Mouse (Mus musculus) midbrain, embryonic 10.5 days (tissue): ENCODE measurements around the gene Myl3. TPM values are rescaled to one million over a fixed set of nuclear protein-coding genes. Genes with fewer than 3 reads are reported as not detected.

ENCODE experiments used
- DNase-seq: peaks from one replicate; pipeline ENCODE4 v3.0.0-alpha.2; 2017; ENCODE audit warnings: low spot score
- H3K27ac ChIP-seq: fragments of 300-500 bp; sonication (generic); replicated peaks from 2 replicates; pipeline ENCODE4 v1.5.1; 2016; ENCODE audit warnings: mild to moderate bottlenecking
- H3K27me3 ChIP-seq: fragments of 300-500 bp; sonication (generic); 2 replicates; pipeline ENCODE4 v1.6.1; 2016; ENCODE audit warnings: low read depth, mild to moderate bottlenecking; ENCODE audit not compliant: poor library complexity, severe bottlenecking
- H3K36me3 ChIP-seq: fragments of 300-500 bp; sonication (generic); 2 replicates; pipeline ENCODE4 v1.6.1; 2016; ENCODE audit warnings: mild to moderate bottlenecking, moderate library complexity
- H3K4me1 ChIP-seq: fragments of 300-500 bp; sonication (generic); 2 replicates; pipeline ENCODE4 v1.6.1; 2016
- H3K4me3 ChIP-seq: fragments of 300-500 bp; sonication (generic); 2 replicates; pipeline ENCODE4 v1.5.1; 2016; ENCODE audit warnings: mild to moderate bottlenecking, moderate library complexity
- H3K9me3 ChIP-seq: fragments of 300-500 bp; sonication (generic); replicated peaks from 2 replicates; pipeline ENCODE4 v1.6.1; 2016; ENCODE audit warnings: mild to moderate bottlenecking
- WGBS: fragments of 180-500 bp; shearing (Covaris S2); methylation state at CpG from one replicate; pipeline ENCODE4 v1.1.7; 2016; 5-methylcytosine and 5-hydroxymethylcytosine counted together
- polyA plus RNA-seq: library from polyadenylated mRNA; unstranded; fragments of >200 nt; fragmentation: Nextera tagmentation; extraction: Ambion mirVana; gene quantifications from 2 replicates; pipeline ENCODE4 v1.2.1, GENCODE M21; 2016

Myl3 gene
- polyA plus RNA-seq, 1 experiment from 2014 or later = 0.36 TPM

DNA sequence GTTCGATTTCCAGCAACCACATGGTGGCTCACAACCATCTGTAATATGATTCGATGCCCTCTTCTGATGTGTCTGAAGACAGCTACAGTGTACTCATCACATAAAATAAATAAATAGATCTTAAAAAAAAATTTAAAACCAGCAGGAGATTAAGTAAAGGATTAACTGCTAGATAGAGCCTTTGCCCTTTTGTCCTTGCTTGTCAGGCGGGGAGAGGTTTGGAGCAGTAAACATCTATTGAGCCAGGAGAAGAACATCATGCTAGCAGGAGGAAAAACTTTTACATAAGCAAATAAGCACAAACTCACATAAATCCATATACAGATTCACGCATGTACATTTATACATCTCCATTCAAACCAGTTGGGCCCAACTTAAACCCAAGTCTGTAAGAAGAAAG lies 29.1 kb upstream of the Myl3 start:
- no peak for DNase-seq
- peaks cover 65% of the 10 kb centered on the region for H3K36me3 ChIP-seq
- H3K4me3 ChIP-seq = no peak overlapping the region
- no peak overlapping the region for H3K27ac ChIP-seq
- WGBS = 86% methylated on average over 4 of the region's 4 CpGs
- H3K27me3 ChIP-seq = no peaks in the 10 kb centered on the region
- peaks cover 7% of the 10 kb centered on the region for H3K4me1 ChIP-seq
- no peaks in the 10 kb centered on the region for H3K9me3 ChIP-seq

DNA sequence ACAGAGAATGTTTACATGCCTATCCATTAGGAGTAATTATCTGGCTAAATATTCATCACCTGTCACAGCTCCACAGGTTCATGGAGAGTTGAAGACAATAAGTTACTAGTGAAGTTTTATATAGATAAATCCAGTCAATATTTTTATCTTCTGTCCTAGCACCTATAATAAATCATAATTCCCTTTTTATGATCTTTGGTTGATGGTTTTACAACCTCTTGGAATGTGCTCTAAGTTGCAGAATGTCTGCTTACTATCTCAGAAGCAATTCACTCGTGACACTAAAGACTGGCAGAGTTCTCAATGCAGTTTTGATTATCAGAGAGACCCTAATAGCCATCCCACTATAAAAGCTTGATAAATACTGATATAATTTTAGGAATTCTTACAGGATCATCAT lies 28.3 kb upstream of the Myl3 start:
- peaks cover 58% of the 10 kb centered on the region for H3K36me3 ChIP-seq
- no peaks in the 10 kb centered on the region for H3K9me3 ChIP-seq
- 96% methylated on average over 1 of the region's 1 CpGs for WGBS
- H3K27ac ChIP-seq = no peak overlapping the region
- H3K4me1 ChIP-seq = peaks cover 7% of the 10 kb centered on the region
- no peak for DNase-seq
- no peaks in the 10 kb centered on the region for H3K27me3 ChIP-seq
- no peak overlapping the region for H3K4me3 ChIP-seq

DNA sequence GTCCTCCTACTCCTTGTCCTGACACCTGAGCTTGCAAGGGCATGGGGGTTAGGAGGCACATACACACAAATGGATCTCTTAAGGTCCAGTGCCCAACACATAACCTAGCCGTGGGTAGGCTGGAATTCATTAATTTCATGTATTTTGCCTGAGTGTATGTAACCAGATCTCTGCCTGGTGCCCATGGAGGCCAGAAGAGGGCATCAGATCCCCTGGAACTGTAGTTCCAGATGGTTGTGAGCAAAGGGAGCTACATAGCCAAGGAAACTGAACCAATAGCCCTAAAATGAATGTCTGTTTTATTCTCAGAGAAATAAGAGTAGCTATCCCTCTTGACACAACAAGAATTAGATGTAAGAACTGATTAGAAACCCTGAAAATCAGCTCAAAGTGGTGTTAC lies 26.2 kb upstream of the Myl3 start:
- H3K27me3 ChIP-seq = no peaks in the 10 kb centered on the region
- WGBS = 71% methylated on average over 1 of the region's 1 CpGs
- H3K4me3 ChIP-seq = no peak overlapping the region
- peaks cover 48% of the 10 kb centered on the region for H3K36me3 ChIP-seq
- H3K27ac ChIP-seq = no peak overlapping the region
- peaks cover 8% of the 10 kb centered on the region for H3K4me1 ChIP-seq
- H3K9me3 ChIP-seq = no peaks in the 10 kb centered on the region
- DNase-seq = no peak

DNA sequence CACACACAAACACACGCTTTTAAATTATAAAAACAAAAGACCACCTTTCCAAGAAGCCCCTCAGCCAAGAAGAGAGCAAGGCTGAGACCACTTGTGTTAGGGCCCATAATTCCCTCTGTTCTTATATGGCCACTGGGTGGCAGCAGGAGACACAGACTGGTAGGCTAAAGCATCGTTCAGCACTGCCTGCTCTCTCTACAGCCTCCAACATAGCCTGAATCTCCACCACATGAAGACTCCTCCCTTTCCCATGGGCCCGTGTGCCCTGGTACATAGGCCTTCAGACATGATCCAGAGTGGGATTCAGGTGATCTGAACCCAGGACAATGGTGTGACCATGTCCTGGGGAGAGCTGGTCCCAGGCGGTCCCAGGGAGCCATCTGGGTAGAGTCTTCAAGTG lies 24.9 kb upstream of the Myl3 start:
- WGBS = 29% methylated on average over 4 of the region's 4 CpGs
- DNase-seq = peak; percentile 62
- no peak overlapping the region for H3K27ac ChIP-seq

DNA sequence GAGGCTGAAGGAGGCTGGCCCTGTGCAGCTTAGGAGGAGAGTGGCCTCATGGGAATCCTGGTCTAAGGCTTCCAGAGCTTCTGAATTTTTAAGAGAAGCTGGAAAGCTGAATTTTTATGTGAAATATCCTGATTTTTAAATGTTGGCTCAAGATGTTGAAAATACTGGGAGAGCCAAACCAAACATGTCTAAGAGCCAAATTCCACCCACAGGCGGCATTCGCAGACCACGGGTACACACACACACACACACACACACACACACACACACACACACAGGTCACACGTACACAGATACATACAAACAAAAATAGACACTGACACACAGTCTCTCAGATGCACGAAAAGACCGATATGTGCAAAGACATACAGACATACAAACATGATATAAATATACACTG lies 23.6 kb upstream of the Myl3 start:
- Histone ChIP-seq H3K27me3 (no peaks in the 10 kb centered on the region), H3K4me3 (no peak overlapping the region), H3K4me1 (peaks cover 11% of the 10 kb centered on the region), H3K36me3 (peaks cover 36% of the 10 kb centered on the region), H3K9me3 (no peaks in the 10 kb centered on the region), H3K27ac (no peak overlapping the region)
- DNase-seq = no peak
- 93% methylated on average over 6 of the region's 6 CpGs for WGBS

More for the DNA sequence above, 24.9 kb upstream of the Myl3 start:
- Histone ChIP-seq H3K4me3 (no peak overlapping the region), H3K4me1 (peaks cover 8% of the 10 kb centered on the region), H3K27me3 (no peaks in the 10 kb centered on the region), H3K9me3 (no peaks in the 10 kb centered on the region), H3K36me3 (peaks cover 41% of the 10 kb centered on the region)

DNA sequence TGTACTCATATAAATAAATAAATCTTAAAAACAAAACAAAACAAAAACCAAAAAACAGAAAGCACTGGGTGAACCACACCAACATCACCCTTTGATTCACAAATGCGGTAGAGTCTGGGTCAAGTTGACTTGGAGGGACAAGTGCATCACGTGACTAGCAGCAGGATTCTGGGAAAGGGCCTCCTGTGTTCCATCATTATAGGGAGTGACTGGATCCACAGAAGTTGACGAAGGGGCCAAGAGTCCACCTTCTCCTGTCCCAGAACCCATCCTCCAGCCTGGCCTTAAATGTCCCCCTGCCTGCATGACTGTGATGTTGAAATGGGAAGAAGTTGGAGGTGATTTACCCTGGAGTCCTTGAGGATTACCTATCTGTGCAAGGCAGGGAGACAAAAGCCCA lies 22.9 kb upstream of the Myl3 start:
- no peak for DNase-seq
- Histone ChIP-seq H3K9me3 (no peaks in the 10 kb centered on the region), H3K4me1 (peaks cover 11% of the 10 kb centered on the region), H3K27me3 (no peaks in the 10 kb centered on the region), H3K27ac (0 out of 2 replicates have a peak overlapping the region, but pooled peaks have one; percentile 43), H3K36me3 (peaks cover 36% of the 10 kb centered on the region), H3K4me3 (no peak overlapping the region)
- 90% methylated on average over 3 of the region's 3 CpGs for WGBS

DNA sequence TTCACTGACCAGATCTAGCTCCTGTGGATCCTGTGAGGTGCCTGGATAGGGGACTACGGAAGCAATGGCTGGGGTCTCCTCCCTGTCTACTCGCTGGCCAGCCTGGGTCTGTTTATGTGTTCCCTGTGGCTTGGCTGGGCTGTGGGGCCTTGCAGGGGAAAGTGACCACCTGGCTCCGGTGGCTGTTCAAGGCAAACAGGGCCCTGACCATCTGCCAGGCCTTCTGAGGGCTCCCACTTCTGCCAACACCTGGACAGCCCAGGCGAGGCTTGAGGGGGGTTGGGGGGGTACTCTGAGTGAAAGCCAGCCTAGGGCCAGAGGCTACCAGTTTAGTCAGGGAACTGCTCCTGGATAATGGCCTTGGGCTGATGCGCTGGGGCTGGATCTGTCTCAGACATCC lies 21.7 kb upstream of the Myl3 start:
- no peak overlapping the region for H3K4me3 ChIP-seq
- 85% methylated on average over 5 of the region's 5 CpGs for WGBS
- DNase-seq = no peak
- H3K36me3 ChIP-seq = peaks cover 37% of the 10 kb centered on the region
- peak overlapping the region; percentile 43; the same call in 1 of the 2 replicates for H3K27ac ChIP-seq
- H3K4me1 ChIP-seq = peaks cover 11% of the 10 kb centered on the region
- no peaks in the 10 kb centered on the region for H3K9me3 ChIP-seq
- peaks cover 6% of the 10 kb centered on the region for H3K27me3 ChIP-seq

DNA sequence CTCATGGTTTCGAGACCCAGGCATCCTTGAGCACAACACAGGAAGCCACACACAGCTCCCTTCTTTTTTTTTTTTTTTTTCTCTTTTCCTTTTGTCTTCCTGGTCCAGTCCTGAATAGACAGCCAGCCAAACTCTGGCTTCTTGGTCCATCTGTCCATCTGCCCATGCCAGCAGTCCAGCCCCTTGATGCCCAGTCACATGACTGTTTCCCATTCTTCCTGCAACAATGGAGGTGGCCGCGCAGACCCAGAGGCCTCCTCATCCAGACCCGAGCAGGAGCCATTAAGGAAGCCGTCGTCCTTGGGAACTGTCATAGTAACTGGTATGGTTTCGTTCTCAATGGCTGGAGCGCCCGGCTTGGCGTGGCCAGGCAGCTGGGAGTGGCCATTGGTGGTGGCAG lies 19.6 kb upstream of the Myl3 start:
- H3K4me1 ChIP-seq = peaks cover 26% of the 10 kb centered on the region
- WGBS = 93% methylated on average over 10 of the region's 10 CpGs
- no peak for DNase-seq
- no peak overlapping the region for H3K4me3 ChIP-seq
- H3K9me3 ChIP-seq = no peaks in the 10 kb centered on the region
- peaks cover 36% of the 10 kb centered on the region for H3K36me3 ChIP-seq
- peaks cover 27% of the 10 kb centered on the region for H3K27me3 ChIP-seq
- H3K27ac ChIP-seq = no peak overlapping the region

DNA sequence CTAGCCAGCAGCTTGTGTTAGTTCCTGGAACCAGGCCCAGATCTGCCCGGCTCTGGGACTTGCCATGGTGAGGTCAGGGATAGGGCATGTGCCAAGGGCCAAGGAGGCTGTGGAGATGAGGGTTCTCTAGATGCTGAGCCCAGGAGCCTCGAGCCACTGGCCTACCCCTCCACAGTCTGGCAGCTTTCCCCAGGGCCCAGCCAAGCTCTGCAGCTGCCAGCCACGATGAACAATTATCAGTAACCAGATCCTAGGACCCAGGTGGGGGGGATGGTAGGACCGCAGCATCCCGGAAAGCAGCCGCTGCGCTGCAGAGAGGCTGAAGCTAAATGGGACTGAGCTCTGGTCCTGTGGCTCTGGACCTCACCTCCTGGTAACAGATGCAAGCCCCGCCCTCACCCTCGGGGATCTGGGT lies 15.9 kb upstream of the Myl3 start:
- DNase-seq = no peak
- peaks cover 64% of the 10 kb centered on the region for H3K27me3 ChIP-seq

DNA sequence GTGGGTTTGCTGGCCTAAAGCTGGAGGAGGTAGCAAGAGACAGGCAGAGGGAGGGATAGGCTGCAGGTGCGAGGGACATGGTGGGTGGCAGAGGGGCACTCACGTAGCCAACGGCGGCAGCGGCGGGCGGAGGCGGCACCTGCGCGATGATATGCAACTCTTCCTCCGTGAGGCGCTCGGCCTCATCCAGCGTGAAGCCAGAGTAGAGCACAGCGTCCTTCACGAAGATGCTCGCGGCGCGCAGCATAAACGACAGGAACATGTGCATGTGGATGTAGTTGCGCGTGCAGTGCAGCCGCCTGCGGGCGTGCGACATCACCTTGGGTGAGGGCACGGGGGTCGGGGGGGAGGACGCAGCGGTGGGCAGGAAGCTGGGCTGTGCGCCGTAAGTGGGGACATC lies 14.8 kb upstream of the Myl3 start:
- peaks cover 45% of the 10 kb centered on the region for H3K36me3 ChIP-seq
- no peaks in the 10 kb centered on the region for H3K9me3 ChIP-seq
- DNase-seq = no peak
- H3K27ac ChIP-seq = no peak overlapping the region
- WGBS = 12% methylated on average over 33 of the region's 33 CpGs
- H3K27me3 ChIP-seq = peaks cover 75% of the 10 kb centered on the region
- peaks cover 41% of the 10 kb centered on the region for H3K4me1 ChIP-seq
- H3K4me3 ChIP-seq = peak overlapping the region; percentile 41

More for the DNA sequence above, 15.9 kb upstream of the Myl3 start:
- H3K36me3 ChIP-seq = peaks cover 50% of the 10 kb centered on the region
- H3K9me3 ChIP-seq = no peaks in the 10 kb centered on the region
- no peak overlapping the region for H3K4me3 ChIP-seq
- no peak overlapping the region for H3K27ac ChIP-seq
- WGBS = 24% methylated on average over 9 of the region's 9 CpGs
- peaks cover 32% of the 10 kb centered on the region for H3K4me1 ChIP-seq

DNA sequence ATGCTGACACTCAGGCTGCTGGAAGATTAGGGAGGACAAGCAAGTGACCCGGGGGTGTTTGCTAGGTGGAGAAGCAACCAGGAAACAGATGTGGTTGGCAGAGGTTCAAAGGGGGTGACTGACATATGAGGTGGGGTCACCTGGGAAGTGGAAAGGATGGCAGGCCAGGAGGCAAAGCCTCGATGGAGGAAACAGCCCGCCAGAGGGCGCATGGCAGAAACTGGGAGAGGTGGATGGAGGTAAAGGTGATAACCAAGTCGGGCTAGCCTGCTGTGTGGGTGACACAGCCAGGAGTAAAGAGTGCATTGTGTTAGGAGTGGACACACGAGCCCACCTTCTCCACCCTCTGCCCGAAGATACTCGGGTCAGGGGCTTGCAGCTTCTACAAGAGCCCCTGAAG lies 11.8 kb upstream of the Myl3 start:
- no peaks in the 10 kb centered on the region for H3K9me3 ChIP-seq
- 25% methylated on average over 8 of the region's 8 CpGs for WGBS
- peaks cover 65% of the 10 kb centered on the region for H3K4me1 ChIP-seq
- H3K27ac ChIP-seq = no peak overlapping the region
- peaks cover 88% of the 10 kb centered on the region for H3K27me3 ChIP-seq
- DNase-seq = no peak
- peaks cover 19% of the 10 kb centered on the region for H3K36me3 ChIP-seq
- no peak overlapping the region for H3K4me3 ChIP-seq

DNA sequence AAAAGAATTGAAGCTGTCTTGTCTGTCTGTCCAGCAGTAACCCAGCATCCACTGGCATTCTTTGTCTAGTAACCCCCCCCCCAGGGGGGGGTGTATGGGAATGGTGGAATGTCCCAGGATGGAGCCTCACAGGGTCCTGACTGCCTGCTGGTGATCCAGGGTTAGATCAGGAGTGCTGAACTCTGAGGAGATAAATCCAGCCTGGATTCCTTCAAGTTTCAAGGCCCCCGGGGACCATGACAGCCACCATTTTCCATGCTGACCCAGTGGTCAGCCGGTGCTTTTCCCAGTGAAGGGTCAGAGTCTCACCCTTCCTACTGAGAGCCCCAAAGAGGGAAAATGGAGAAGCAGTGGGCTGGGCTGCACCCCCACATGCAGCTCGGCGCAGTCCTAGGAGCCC lies 9.8 kb upstream of the Myl3 start:
- WGBS = 64% methylated on average over 4 of the region's 4 CpGs
- Histone ChIP-seq H3K27me3 (peaks cover 88% of the 10 kb centered on the region), H3K36me3 (0 out of 2 replicates have a peak, but pooled peaks cover 14% of the 10 kb centered on the region), H3K4me3 (peak overlapping the region; percentile 52; the same call in 1 of the 2 replicates), H3K9me3 (no peaks in the 10 kb centered on the region), H3K4me1 (peaks cover 70% of the 10 kb centered on the region), H3K27ac (peak overlapping the region; percentile 78; the same call in 1 of the 2 replicates)
- no peak for DNase-seq

DNA sequence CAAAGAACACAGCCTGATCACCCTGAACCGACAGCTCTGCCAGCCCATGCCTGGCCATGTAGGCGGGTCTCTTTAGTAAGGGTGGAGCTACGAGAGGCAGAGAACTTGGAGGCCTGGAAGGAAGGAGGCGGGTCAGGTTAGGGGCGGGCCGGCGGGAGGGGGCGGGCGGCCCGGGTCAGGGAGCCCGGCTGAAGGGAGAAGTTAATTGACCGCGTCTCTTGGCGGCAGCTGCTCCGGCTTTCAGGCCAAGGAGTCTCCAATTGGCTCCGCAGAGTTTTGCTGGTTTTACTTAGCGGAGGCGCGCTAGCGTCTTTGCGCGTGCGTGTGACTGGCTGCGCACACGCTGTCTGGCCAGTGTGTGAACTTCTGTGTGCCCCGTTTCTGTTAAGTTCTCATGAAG lies 9.0 kb upstream of the Myl3 start:
- peak; percentile 91 for DNase-seq
- Histone ChIP-seq H3K4me3 (peak overlapping the region; percentile 52), H3K9me3 (no peaks in the 10 kb centered on the region), H3K36me3 (0 out of 2 replicates have a peak, but pooled peaks cover 12% of the 10 kb centered on the region), H3K27ac (peak overlapping the region; percentile 78), H3K27me3 (peaks cover 83% of the 10 kb centered on the region), H3K4me1 (peaks cover 68% of the 10 kb centered on the region)
- whole genome bisulfite sequencing = under 1% methylated on average over 26 of the region's 26 CpGs

DNA sequence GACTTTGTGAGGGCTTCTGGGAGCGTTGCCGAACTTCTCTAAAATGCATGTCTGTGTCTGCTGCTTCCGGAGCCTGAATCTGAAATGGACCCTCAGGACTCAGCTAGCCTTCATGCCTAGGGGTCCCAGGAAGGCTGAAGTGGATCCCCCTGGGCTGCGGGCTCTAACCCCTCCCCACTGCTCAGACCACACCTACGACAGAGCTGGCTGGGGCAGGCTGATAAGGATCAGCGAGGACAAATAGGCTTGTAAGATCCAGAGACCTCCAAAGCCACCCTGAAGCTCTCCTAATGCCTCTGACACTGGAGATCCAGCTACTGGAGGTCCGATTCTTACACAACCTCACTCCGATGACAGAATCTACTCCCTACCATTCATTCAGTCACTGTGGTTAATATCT lies 8.6 kb upstream of the Myl3 start:
- DNase-seq = no peak
- H3K4me3 ChIP-seq = peak overlapping the region; percentile 52
- H3K4me1 ChIP-seq = peaks cover 67% of the 10 kb centered on the region
- peaks cover 78% of the 10 kb centered on the region for H3K27me3 ChIP-seq
- peak overlapping the region; percentile 78 for H3K27ac ChIP-seq
- 10% methylated on average over 8 of the region's 8 CpGs for WGBS
- no peaks in the 10 kb centered on the region for H3K9me3 ChIP-seq
- 0 out of 2 replicates have a peak, but pooled peaks cover 9% of the 10 kb centered on the region for H3K36me3 ChIP-seq
